Mouse (Mus musculus): ENCODE data around the gene Gcnt3.

GRCm38 (mm10) chr9:70011537-70012407 is 26.1 kb downstream of the Gcnt3 start:
- TF ChIP-seq TAL1 (IDR thresholded peaks at IDR 0.05; ENCODE audit: low read length) (no peak), GATA1 (IDR thresholded peaks at IDR 0.05; ENCODE audit: low read length) (no peak)

Measured in erythroblast, embryonic 14.5 days (primary cell).